8 mouse cellular contexts compared by ENCODE assay signal in the genomic region with DNA sequence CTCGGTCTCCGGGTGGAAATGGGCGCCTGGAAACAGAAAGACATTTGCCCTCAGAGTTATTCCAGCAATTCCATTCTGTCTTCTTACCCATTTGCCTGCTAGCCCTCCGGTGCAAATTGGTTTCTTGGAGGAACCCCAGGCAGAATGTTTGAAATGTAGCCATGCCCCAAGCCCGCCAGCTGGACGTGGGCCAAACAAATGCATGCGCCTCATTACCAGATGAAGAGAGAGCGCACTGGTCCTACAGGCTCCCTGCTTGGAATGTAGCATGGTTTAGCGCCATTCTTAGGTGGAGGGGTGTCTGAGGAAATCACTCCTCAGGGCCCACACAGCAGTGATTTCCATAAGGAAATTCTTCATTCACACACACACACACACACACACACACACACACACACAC.
DNase-seq lines count a peak whose midpoint lies in the region; ATAC-seq lines count a peak whose summit lies in the region.

No protein-coding gene starts in this region.

- no peaks in the 10 kb centered on the region for H3K9me3 ChIP-seq in forebrain, embryonic 13.5 days (replicated peaks)
- H3K9me3 ChIP-seq in forebrain, embryonic 11.5 days (ENCODE audit: control insufficient read depth, low read length) = no peaks in the 10 kb centered on the region
- H3K9me3 ChIP-seq in heart, embryonic 10.5 days = no peaks in the 10 kb centered on the region
- H3K9me3 ChIP-seq in stomach, embryonic 14.5 days (ENCODE audit: control insufficient read depth, low read depth, low read length) = no peaks in the 10 kb centered on the region

- H3K36me3 ChIP-seq in forebrain, embryonic 13.5 days (ENCODE audit: poor library complexity, severe bottlenecking) = no peaks in the 10 kb centered on the region
- H3K36me3 ChIP-seq in forebrain, embryonic 11.5 days (ENCODE audit: control insufficient read depth, insufficient read depth, low read length) = no peaks in the 10 kb centered on the region
- peaks cover 37% of the 10 kb centered on the region for H3K36me3 ChIP-seq in heart, embryonic 10.5 days
- no peaks in the 10 kb centered on the region for H3K36me3 ChIP-seq in stomach, embryonic 14.5 days (ENCODE audit: control insufficient read depth, insufficient read depth, low read length)

- H3K27me3 ChIP-seq in forebrain, embryonic 13.5 days = no peaks in the 10 kb centered on the region
- H3K27me3 ChIP-seq in forebrain, embryonic 11.5 days (ENCODE audit: control insufficient read depth, insufficient read depth, low read length) = no peaks in the 10 kb centered on the region
- no peaks in the 10 kb centered on the region for H3K27me3 ChIP-seq in heart, embryonic 10.5 days (ENCODE audit: insufficient read depth, poor library complexity, severe bottlenecking)
- no peaks in the 10 kb centered on the region for H3K27me3 ChIP-seq in stomach, embryonic 14.5 days (ENCODE audit: control insufficient read depth, insufficient read depth, low read length)

- no peak overlapping the region for H3K4me3 ChIP-seq in forebrain, embryonic 13.5 days
- no peak overlapping the region for H3K4me3 ChIP-seq in forebrain, embryonic 11.5 days (ENCODE audit: low read depth, low read length)
- H3K4me3 ChIP-seq in heart, embryonic 10.5 days = no peak overlapping the region
- no peak overlapping the region for H3K4me3 ChIP-seq in stomach, embryonic 14.5 days (ENCODE audit: low read depth, low read length)

- DNase-seq in forebrain, embryonic 11.5 days (ENCODE audit: low spot score) = no peak
- peak; percentile 49 for DNase-seq in right cerebral cortex, adult 18-20 months
- DNase-seq in right cerebral cortex, postnatal 25 days = no peak
- DNase-seq in heart, embryonic 10.5 days (ENCODE audit: low spot score) = no peak
- DNase-seq in layer of hippocampus, adult 8-10 months (ENCODE audit: low spot score in 2 of 2) = peak; percentile 56 to 76
- DNase-seq in spleen, postnatal 36 days (ENCODE audit: low spot score in 2 of 2) = no peak

- peak; percentile 79 for ATAC-seq in forebrain, embryonic 13.5 days
- ATAC-seq in forebrain, embryonic 11.5 days (replicated peaks; ENCODE audit: low FRiP score) = no peak
- ATAC-seq in stomach, embryonic 14.5 days (ENCODE audit: insufficient number of reproducible peaks, insufficient read depth, low FRiP score, low read depth) = no peak

- H3K4me2 ChIP-seq in forebrain, embryonic 13.5 days = peak overlapping the region; percentile 22
- H3K4me2 ChIP-seq in forebrain, embryonic 11.5 days (ENCODE audit: low read depth, low read length, severe bottlenecking) = no peak overlapping the region
- no peak overlapping the region for H3K4me2 ChIP-seq in stomach, embryonic 14.5 days (replicated peaks; ENCODE audit: low read depth, low read length)

- H3K27ac ChIP-seq in forebrain, embryonic 13.5 days = no peak overlapping the region
- H3K27ac ChIP-seq in forebrain, embryonic 11.5 days (ENCODE audit: low read depth, low read length) = no peak overlapping the region
- 0 out of 2 replicates have a peak overlapping the region, but pooled peaks have one; percentile 30 for H3K27ac ChIP-seq in heart, embryonic 10.5 days
- H3K27ac ChIP-seq in stomach, embryonic 14.5 days (ENCODE audit: low read length) = peak overlapping the region; percentile 10; the same call in 1 of the 2 replicates

- H3K4me1 ChIP-seq in forebrain, embryonic 13.5 days = peaks cover 15% of the 10 kb centered on the region
- no peaks in the 10 kb centered on the region for H3K4me1 ChIP-seq in forebrain, embryonic 11.5 days (replicated peaks; ENCODE audit: control insufficient read depth, insufficient read depth, low read length)
- H3K4me1 ChIP-seq in heart, embryonic 10.5 days = peaks cover 64% of the 10 kb centered on the region
- peaks cover 7% of the 10 kb centered on the region; the same call in 1 of the 2 replicates for H3K4me1 ChIP-seq in stomach, embryonic 14.5 days (ENCODE audit: control insufficient read depth, insufficient read depth, low read length)

- WGBS in forebrain, embryonic 13.5 days = 22% methylated on average over 9 of the region's 9 CpGs
- WGBS in forebrain, embryonic 11.5 days = 61% methylated on average over 9 of the region's 9 CpGs
- WGBS in heart, embryonic 10.5 days = 64% methylated on average over 9 of the region's 9 CpGs
- 45% methylated on average over 9 of the region's 9 CpGs for WGBS in stomach, embryonic 14.5 days

- no peak overlapping the region for H3K9ac ChIP-seq in forebrain, embryonic 13.5 days
- no peak overlapping the region for H3K9ac ChIP-seq in forebrain, embryonic 11.5 days (ENCODE audit: low read length)
- no peak overlapping the region for H3K9ac ChIP-seq in stomach, embryonic 14.5 days (replicated peaks; ENCODE audit: low read depth, low read length)

Comparison
In these comparisons a context has a peak if more than half of its experiments do, and no peak if none do; other contexts are left out.
1. DNase-seq: peak in right cerebral cortex, adult 18-20 months (single experiment) and layer of hippocampus, adult 8-10 months (2 of 2); none in forebrain, embryonic 11.5 days (single experiment), right cerebral cortex, postnatal 25 days (single experiment), heart, embryonic 10.5 days (single experiment) and spleen, postnatal 36 days (0 of 2).
2. H3K27ac ChIP-seq: peak in heart, embryonic 10.5 days (single experiment) and stomach, embryonic 14.5 days (single experiment); none in forebrain, embryonic 13.5 days (single experiment) and forebrain, embryonic 11.5 days (single experiment).